Mouse (Mus musculus): ENCODE data around the gene Eif4a2. TPM values are rescaled to one million over a fixed set of nuclear protein-coding genes. Genes with fewer than 3 reads are reported as not detected.

The Eif4a2 gene
- polyA plus RNA-seq, 1 experiment from 2014 or later: 257 TPM

- no peaks in the 10 kb centered on the region for H3K9me3 ChIP-seq (replicated peaks; ENCODE audit: control insufficient read depth, low read length)
- 8% methylated on average over 15 of the region's 15 CpGs for WGBS
- peak overlapping the region; percentile 53 for H3K27ac ChIP-seq (ENCODE audit: low read length)
- H3K27me3 ChIP-seq (ENCODE audit: control insufficient read depth, insufficient read depth, low read length): no peaks in the 10 kb centered on the region
- H3K4me2 ChIP-seq (ENCODE audit: low read depth, low read length): peak overlapping the region; percentile 57
- peak overlapping the region; percentile 57 for H3K9ac ChIP-seq (ENCODE audit: low read length)
- peak overlapping the region; percentile 32 for H3K4me3 ChIP-seq (replicated peaks; ENCODE audit: low read length)
- no peaks in the 10 kb centered on the region for H3K36me3 ChIP-seq (ENCODE audit: control insufficient read depth, insufficient read depth, low read length)
- ATAC-seq (ENCODE audit: insufficient read depth, low FRiP score): peak; percentile 38; the same call in 1 of the 2 replicates
- peaks cover 16% of the 10 kb centered on the region for H3K4me1 ChIP-seq (ENCODE audit: control insufficient read depth, insufficient read depth, low read length)
Observed at GRCm38 (mm10) chr16:23102340-23103037, 4.8 kb upstream of the Eif4a2 start.

- no peaks in the 10 kb centered on the region for H3K36me3 ChIP-seq (ENCODE audit: control insufficient read depth, insufficient read depth, low read length)
- WGBS: 29% methylated on average over 17 of the region's 17 CpGs
- peak overlapping the region; percentile 32 for H3K4me3 ChIP-seq (replicated peaks; ENCODE audit: low read length)
- peak overlapping the region; percentile 53 for H3K27ac ChIP-seq (ENCODE audit: low read length)
- no peaks in the 10 kb centered on the region for H3K27me3 ChIP-seq (ENCODE audit: control insufficient read depth, insufficient read depth, low read length)
- ATAC-seq (ENCODE audit: insufficient read depth, low FRiP score): no peak
- peak overlapping the region; percentile 57 for H3K9ac ChIP-seq (ENCODE audit: low read length)
- H3K9me3 ChIP-seq (replicated peaks; ENCODE audit: control insufficient read depth, low read length): no peaks in the 10 kb centered on the region
- H3K4me1 ChIP-seq (ENCODE audit: control insufficient read depth, insufficient read depth, low read length): peaks cover 16% of the 10 kb centered on the region
- peak overlapping the region; percentile 57 for H3K4me2 ChIP-seq (ENCODE audit: low read depth, low read length)
Observed at GRCm38 (mm10) chr16:23103038-23103745, 4.1 kb upstream of the Eif4a2 start.

- Histone ChIP-seq H3K4me2 (ENCODE audit: low read depth, low read length) (no peak overlapping the region), H3K27ac (ENCODE audit: low read length) (no peak overlapping the region), H3K27me3 (ENCODE audit: control insufficient read depth, insufficient read depth, low read length) (no peaks in the 10 kb centered on the region), H3K4me1 (ENCODE audit: control insufficient read depth, insufficient read depth, low read length) (peaks cover 16% of the 10 kb centered on the region), H3K9me3 (replicated peaks; ENCODE audit: control insufficient read depth, low read length) (no peaks in the 10 kb centered on the region), H3K9ac (ENCODE audit: low read length) (no peak overlapping the region), H3K36me3 (ENCODE audit: control insufficient read depth, insufficient read depth, low read length) (peaks cover 4% of the 10 kb centered on the region; the same call in 1 of the 2 replicates), H3K4me3 (replicated peaks; ENCODE audit: low read length) (no peak overlapping the region)
- ATAC-seq (ENCODE audit: insufficient read depth, low FRiP score): no peak
- 76% methylated on average over 2 of the region's 2 CpGs for WGBS
Observed at GRCm38 (mm10) chr16:23103841-23104240, 3.4 kb upstream of the Eif4a2 start.

GRCm38 (mm10) chr16:23106121-23106520 lies 1.1 kb upstream of the Eif4a2 start:
- 70% methylated on average over 7 of the region's 7 CpGs for WGBS

GRCm38 (mm10) chr16:23107946-23108759 lies 909 bp downstream of the Eif4a2 start:
- under 1% methylated on average over 52 of the region's 52 CpGs for WGBS
- peaks cover 39% of the 10 kb centered on the region for H3K36me3 ChIP-seq (ENCODE audit: control insufficient read depth, insufficient read depth, low read length)
- peak overlapping the region; percentile 99 for H3K9ac ChIP-seq (ENCODE audit: low read length)
- no peaks in the 10 kb centered on the region for H3K27me3 ChIP-seq (ENCODE audit: control insufficient read depth, insufficient read depth, low read length)
- H3K4me3 ChIP-seq (replicated peaks; ENCODE audit: low read length): peak overlapping the region; percentile 90
- peak; percentile 77 for ATAC-seq (ENCODE audit: insufficient read depth, low FRiP score)
- peak overlapping the region; percentile 96 for H3K4me2 ChIP-seq (ENCODE audit: low read depth, low read length)
- H3K27ac ChIP-seq (ENCODE audit: low read length): peak overlapping the region; percentile 99
- H3K9me3 ChIP-seq (replicated peaks; ENCODE audit: control insufficient read depth, low read length): no peaks in the 10 kb centered on the region
- peaks cover 18% of the 10 kb centered on the region for H3K4me1 ChIP-seq (ENCODE audit: control insufficient read depth, insufficient read depth, low read length)

More at GRCm38 (mm10) chr16:23106121-23106520, 1.1 kb upstream of the Eif4a2 start:
- H3K27ac ChIP-seq (ENCODE audit: low read length): no peak overlapping the region
- no peaks in the 10 kb centered on the region for H3K27me3 ChIP-seq (ENCODE audit: control insufficient read depth, insufficient read depth, low read length)
- H3K36me3 ChIP-seq (ENCODE audit: control insufficient read depth, insufficient read depth, low read length): peaks cover 19% of the 10 kb centered on the region
- no peak for ATAC-seq (ENCODE audit: insufficient read depth, low FRiP score)
- no peaks in the 10 kb centered on the region for H3K9me3 ChIP-seq (replicated peaks; ENCODE audit: control insufficient read depth, low read length)
- H3K9ac ChIP-seq (ENCODE audit: low read length): no peak overlapping the region
- no peak overlapping the region for H3K4me3 ChIP-seq (replicated peaks; ENCODE audit: low read length)
- H3K4me1 ChIP-seq (ENCODE audit: control insufficient read depth, insufficient read depth, low read length): peaks cover 16% of the 10 kb centered on the region
- no peak overlapping the region for H3K4me2 ChIP-seq (ENCODE audit: low read depth, low read length)

- Histone ChIP-seq H3K27me3 (ENCODE audit: control insufficient read depth, insufficient read depth, low read length) (no peaks in the 10 kb centered on the region), H3K9ac (ENCODE audit: low read length) (peak overlapping the region; percentile 99), H3K36me3 (ENCODE audit: control insufficient read depth, insufficient read depth, low read length) (peaks cover 41% of the 10 kb centered on the region), H3K4me1 (ENCODE audit: control insufficient read depth, insufficient read depth, low read length) (peaks cover 18% of the 10 kb centered on the region), H3K9me3 (replicated peaks; ENCODE audit: control insufficient read depth, low read length) (no peaks in the 10 kb centered on the region), H3K27ac (ENCODE audit: low read length) (peak overlapping the region; percentile 99), H3K4me3 (replicated peaks; ENCODE audit: low read length) (peak overlapping the region; percentile 90), H3K4me2 (ENCODE audit: low read depth, low read length) (peak overlapping the region; percentile 96)
- under 1% methylated on average over 5 of the region's 5 CpGs for WGBS
- no peak for ATAC-seq (ENCODE audit: insufficient read depth, low FRiP score)
Observed at GRCm38 (mm10) chr16:23108943-23109342, 1.7 kb downstream of the Eif4a2 start.

- H3K27ac ChIP-seq (ENCODE audit: low read length): peak overlapping the region; percentile 99; the same call in 1 of the 2 replicates
- no peak for ATAC-seq (ENCODE audit: insufficient read depth, low FRiP score)
- peaks cover 45% of the 10 kb centered on the region for H3K36me3 ChIP-seq (ENCODE audit: control insufficient read depth, insufficient read depth, low read length)
- H3K9me3 ChIP-seq (replicated peaks; ENCODE audit: control insufficient read depth, low read length): no peaks in the 10 kb centered on the region
- peak overlapping the region; percentile 96 for H3K4me2 ChIP-seq (ENCODE audit: low read depth, low read length)
- peak overlapping the region; percentile 90 for H3K4me3 ChIP-seq (replicated peaks; ENCODE audit: low read length)
- WGBS: 36% methylated on average over 5 of the region's 5 CpGs
- H3K9ac ChIP-seq (ENCODE audit: low read length): peak overlapping the region; percentile 99
- H3K4me1 ChIP-seq (ENCODE audit: control insufficient read depth, insufficient read depth, low read length): peaks cover 18% of the 10 kb centered on the region
- H3K27me3 ChIP-seq (ENCODE audit: control insufficient read depth, insufficient read depth, low read length): no peaks in the 10 kb centered on the region
Observed at GRCm38 (mm10) chr16:23109350-23110280, 2.4 kb downstream of the Eif4a2 start.

GRCm38 (mm10) chr16:23112348-23112747 lies 5.1 kb downstream of the Eif4a2 start:
- 61% methylated on average over 12 of the region's 12 CpGs for WGBS
- no peaks in the 10 kb centered on the region for H3K27me3 ChIP-seq (ENCODE audit: control insufficient read depth, insufficient read depth, low read length)
- H3K27ac ChIP-seq (ENCODE audit: low read length): no peak overlapping the region
- no peaks in the 10 kb centered on the region for H3K9me3 ChIP-seq (replicated peaks; ENCODE audit: control insufficient read depth, low read length)
- ATAC-seq (ENCODE audit: insufficient read depth, low FRiP score): no peak
- no peak overlapping the region; the same call in 1 of the 2 replicates for H3K4me2 ChIP-seq (ENCODE audit: low read depth, low read length)
- no peak overlapping the region for H3K4me3 ChIP-seq (replicated peaks; ENCODE audit: low read length)
- peaks cover 18% of the 10 kb centered on the region for H3K4me1 ChIP-seq (ENCODE audit: control insufficient read depth, insufficient read depth, low read length)
- no peak overlapping the region for H3K9ac ChIP-seq (ENCODE audit: low read length)
- H3K36me3 ChIP-seq (ENCODE audit: control insufficient read depth, insufficient read depth, low read length): peaks cover 53% of the 10 kb centered on the region

Measured in stomach, embryonic 16.5 days (tissue).